Mouse (Mus musculus) urinary bladder, postnatal 10 days (tissue): ENCODE data around the gene Ccdc148.

Source experiments
- DNase-seq: peaks from one replicate; pipeline ENCODE4 v3.0.0; 2022; ENCODE audit warnings: low spot score

Ccdc148 gene

GRCm38 (mm10) chr2:58778986-58779495, 381.4 kb downstream of the Ccdc148 start:
- DNase-seq = no peak

- no peak for DNase-seq
Measured at GRCm38 (mm10) chr2:58773833-58774232, 386.6 kb downstream of the Ccdc148 start.
